Mouse (Mus musculus) forebrain, embryonic 16.5 days (tissue): Measurements from ENCODE around the gene Nckap5. TPM values are rescaled to one million over a fixed set of nuclear protein-coding genes. Genes with fewer than 3 reads are reported as not detected.

Experiments used
- ATAC-seq: fragments of 200-750 bp; cut with Nextera tagmentation; 2 replicates; pipeline ENCODE4 v1.8.0; 2017; ENCODE audit warnings: mild to moderate bottlenecking, moderate library complexity
- H3K27ac ChIP-seq: fragments of 300-500 bp; sonication (generic); 2 replicates; pipeline ENCODE4 v1.5.1; 2014; ENCODE audit warnings: low read length, control low read depth
- H3K27me3 ChIP-seq: fragments of 300-500 bp; sonication (generic); replicated peaks from 2 replicates; pipeline ENCODE4 v1.6.1; 2014; ENCODE audit warnings: low read length; ENCODE audit not compliant: control insufficient read depth, insufficient read depth
- H3K36me3 ChIP-seq: fragments of 300-500 bp; sonication (generic); 2 replicates; pipeline ENCODE4 v1.6.1; 2014; ENCODE audit not compliant: control insufficient read depth, insufficient read depth
- H3K4me1 ChIP-seq: fragments of 300-500 bp; sonication (generic); replicated peaks from 2 replicates; pipeline ENCODE4 v1.6.1; 2014; ENCODE audit warnings: low read length; ENCODE audit not compliant: control insufficient read depth, insufficient read depth
- H3K4me2 ChIP-seq: fragments of 300-500 bp; sonication (generic); 2 replicates; pipeline ENCODE4 v1.6.1; 2014; ENCODE audit warnings: mild to moderate bottlenecking, low read length, control low read depth
- H3K4me3 ChIP-seq: fragments of 300-500 bp; sonication (generic); replicated peaks from 2 replicates; pipeline ENCODE4 v1.5.1; 2014; ENCODE audit warnings: mild to moderate bottlenecking, low read length, control low read depth
- H3K9ac ChIP-seq: fragments of 300-500 bp; sonication (generic); replicated peaks from 2 replicates; pipeline ENCODE4 v1.6.1; 2014; ENCODE audit warnings: low read depth, low read length, control low read depth
- H3K9me3 ChIP-seq: fragments of 300-500 bp; sonication (generic); 2 replicates; pipeline ENCODE4 v1.6.1; 2016; ENCODE audit warnings: low read length; ENCODE audit not compliant: control insufficient read depth
- WGBS: fragments of 180-500 bp; shearing (Covaris S2); extraction: QIAGEN DNeasy Blood & Tissue Kit; methylation state at CpG from one replicate; pipeline ENCODE4 v1.1.7; 2014; 5-methylcytosine and 5-hydroxymethylcytosine counted together
- polyA plus RNA-seq: library from polyadenylated mRNA; unstranded; fragments of >200 nt; fragmentation: Nextera tagmentation; extraction: Ambion mirVana; gene quantifications from 2 replicates; pipeline ENCODE4 v1.2.1, GENCODE M21; 2015

The Nckap5 gene
- polyA plus RNA-seq, 1 experiment from 2014 or later, result 27.2 TPM

DNA sequence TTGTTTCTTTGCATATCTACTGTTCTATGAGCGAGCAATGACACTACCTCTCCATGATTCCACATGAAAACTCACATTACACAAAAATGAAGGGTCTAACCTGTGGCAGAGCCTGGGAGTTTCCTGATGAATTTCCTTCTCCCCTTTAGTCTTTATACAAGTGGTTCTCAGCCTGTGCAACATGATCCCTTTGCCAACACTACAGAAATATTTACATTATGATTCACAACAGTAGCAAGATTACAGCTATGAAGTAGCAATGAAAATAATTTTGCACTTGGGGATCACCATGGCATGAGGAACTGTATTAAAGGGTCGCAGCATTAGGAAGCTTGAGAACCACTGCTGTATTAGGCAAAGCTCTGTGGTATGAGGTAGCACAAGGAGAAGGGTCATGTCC, 191.1 kb downstream of the Nckap5 start:
- ATAC-seq, result no peak
- Histone ChIP-seq H3K9me3 (no peaks in the 10 kb centered on the region), H3K4me2 (no peak overlapping the region), H3K4me3 (no peak overlapping the region), H3K27ac (no peak overlapping the region), H3K36me3 (no peaks in the 10 kb centered on the region), H3K4me1 (no peaks in the 10 kb centered on the region), H3K9ac (no peak overlapping the region), H3K27me3 (no peaks in the 10 kb centered on the region)
- 96% methylated on average over 2 of the region's 2 CpGs for WGBS

GRCm38 (mm10) chr1:126637515-126637914, 193.1 kb downstream of the Nckap5 start:
- 94% methylated on average over 1 of the region's 1 CpGs for WGBS

GRCm38 (mm10) chr1:126626206-126626605, 204.4 kb downstream of the Nckap5 start:
- Histone ChIP-seq H3K4me1 (no peaks in the 10 kb centered on the region), H3K9me3 (no peaks in the 10 kb centered on the region), H3K9ac (no peak overlapping the region), H3K4me2 (no peak overlapping the region), H3K36me3 (no peaks in the 10 kb centered on the region), H3K27me3 (no peaks in the 10 kb centered on the region), H3K27ac (no peak overlapping the region), H3K4me3 (no peak overlapping the region)
- ATAC-seq, result no peak
- WGBS, result 78% methylated on average over 3 of the region's 3 CpGs

More at GRCm38 (mm10) chr1:126637515-126637914, 193.1 kb downstream of the Nckap5 start:
- no peaks in the 10 kb centered on the region for H3K9me3 ChIP-seq
- no peak overlapping the region for H3K9ac ChIP-seq
- no peaks in the 10 kb centered on the region for H3K36me3 ChIP-seq
- ATAC-seq, result no peak
- H3K27me3 ChIP-seq, result no peaks in the 10 kb centered on the region
- H3K4me3 ChIP-seq, result no peak overlapping the region
- no peaks in the 10 kb centered on the region for H3K4me1 ChIP-seq
- H3K4me2 ChIP-seq, result no peak overlapping the region
- H3K27ac ChIP-seq, result no peak overlapping the region

GRCm38 (mm10) chr1:126622036-126622435, 208.6 kb downstream of the Nckap5 start:
- H3K36me3 ChIP-seq, result no peaks in the 10 kb centered on the region
- no peak overlapping the region for H3K4me2 ChIP-seq
- WGBS, result 74% methylated on average over 4 of the region's 4 CpGs
- no peak for ATAC-seq
- no peaks in the 10 kb centered on the region for H3K4me1 ChIP-seq
- no peak overlapping the region for H3K27ac ChIP-seq
- H3K27me3 ChIP-seq, result no peaks in the 10 kb centered on the region
- no peak overlapping the region for H3K9ac ChIP-seq
- H3K4me3 ChIP-seq, result no peak overlapping the region
- H3K9me3 ChIP-seq, result no peaks in the 10 kb centered on the region

DNA sequence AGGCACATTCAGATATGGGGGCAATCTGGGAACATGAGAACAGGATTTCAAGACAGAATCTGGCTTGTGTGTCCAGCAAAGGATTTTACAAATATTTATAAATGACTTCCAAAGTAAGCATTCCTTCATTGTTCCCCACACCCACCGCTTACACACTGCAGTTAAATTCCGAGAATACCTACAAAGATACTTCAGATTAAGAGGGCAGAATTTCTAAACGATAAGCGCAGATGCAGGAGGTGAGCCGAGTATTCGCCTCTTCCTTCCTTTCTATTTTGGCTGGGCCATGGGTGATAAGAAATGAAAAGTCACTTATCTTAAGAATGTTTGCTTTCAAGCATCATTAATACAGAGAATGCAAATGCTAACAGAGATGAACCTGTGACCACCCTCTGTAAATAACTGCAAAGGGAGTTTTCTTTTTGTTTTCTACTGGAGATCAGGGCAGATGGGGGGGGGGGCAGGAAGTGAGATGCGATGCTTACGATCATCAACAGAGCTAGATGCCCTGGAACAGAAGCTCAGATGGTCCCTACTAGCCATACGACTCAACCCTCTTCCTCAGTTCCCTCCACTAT, 213.0 kb downstream of the Nckap5 start:
- no peaks in the 10 kb centered on the region for H3K36me3 ChIP-seq
- ATAC-seq, result no peak
- 92% methylated on average over 9 of the region's 9 CpGs for WGBS

DNA sequence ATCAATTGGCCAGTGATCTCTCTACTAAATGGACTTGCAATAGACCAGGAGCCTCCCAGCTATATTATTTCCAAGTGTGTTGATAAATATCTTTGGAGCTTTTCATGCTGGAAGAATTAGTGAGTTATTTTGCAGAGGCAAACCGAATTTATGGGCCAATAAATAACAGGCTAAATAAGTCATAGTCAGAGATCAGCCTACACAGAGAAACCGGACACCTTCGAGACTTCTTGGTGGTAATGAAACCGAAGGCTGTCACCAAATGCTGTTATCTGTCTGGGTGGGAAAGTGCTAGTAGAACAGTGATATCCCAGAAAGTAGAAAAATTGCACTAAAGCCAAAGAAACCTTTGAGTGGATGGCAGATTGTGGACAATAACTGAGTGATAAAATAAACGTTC, 213.6 kb downstream of the Nckap5 start:
- WGBS, result 86% methylated on average over 5 of the region's 5 CpGs

More for the DNA sequence above, 213.0 kb downstream of the Nckap5 start:
- Histone ChIP-seq H3K4me1 (no peaks in the 10 kb centered on the region), H3K9ac (no peak overlapping the region), H3K9me3 (no peaks in the 10 kb centered on the region), H3K4me3 (no peak overlapping the region), H3K27me3 (no peaks in the 10 kb centered on the region), H3K4me2 (no peak overlapping the region), H3K27ac (no peak overlapping the region)

DNA sequence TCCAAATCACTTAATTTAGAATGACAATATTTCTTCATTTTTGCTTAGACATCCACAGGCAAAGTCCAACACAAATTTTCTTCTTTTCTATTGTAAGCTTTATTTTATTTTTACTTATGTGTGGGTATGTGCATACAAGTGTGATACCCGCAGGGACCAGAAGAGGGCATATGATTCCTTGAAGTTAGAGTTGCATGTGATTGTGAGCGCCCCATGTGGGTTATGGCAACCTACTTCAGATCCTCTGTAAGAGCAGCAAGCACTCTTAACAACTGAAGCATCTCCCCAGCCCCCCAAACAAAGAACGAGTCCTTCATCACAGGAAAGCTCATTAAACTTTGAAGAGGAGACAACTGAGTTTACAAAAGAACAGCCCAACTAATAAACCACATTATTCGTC, 217.7 kb downstream of the Nckap5 start:
- no peaks in the 10 kb centered on the region for H3K4me1 ChIP-seq
- no peak overlapping the region for H3K4me2 ChIP-seq
- H3K36me3 ChIP-seq, result no peaks in the 10 kb centered on the region
- H3K9ac ChIP-seq, result no peak overlapping the region
- ATAC-seq, result no peak
- H3K27ac ChIP-seq, result no peak overlapping the region
- WGBS, result 69% methylated on average over 4 of the region's 4 CpGs
- no peak overlapping the region for H3K4me3 ChIP-seq
- no peaks in the 10 kb centered on the region for H3K9me3 ChIP-seq
- H3K27me3 ChIP-seq, result no peaks in the 10 kb centered on the region

More for the DNA sequence above, 213.6 kb downstream of the Nckap5 start:
- Histone ChIP-seq H3K4me1 (no peaks in the 10 kb centered on the region), H3K4me2 (no peak overlapping the region), H3K27ac (no peak overlapping the region), H3K9ac (no peak overlapping the region), H3K4me3 (no peak overlapping the region), H3K27me3 (no peaks in the 10 kb centered on the region), H3K36me3 (no peaks in the 10 kb centered on the region), H3K9me3 (no peaks in the 10 kb centered on the region)
- no peak for ATAC-seq

GRCm38 (mm10) chr1:126608586-126608985, 222.0 kb downstream of the Nckap5 start:
- ATAC-seq, result no peak
- no peaks in the 10 kb centered on the region for H3K36me3 ChIP-seq
- no peaks in the 10 kb centered on the region for H3K27me3 ChIP-seq
- no peak overlapping the region for H3K4me2 ChIP-seq
- no peak overlapping the region for H3K4me3 ChIP-seq
- no peak overlapping the region for H3K27ac ChIP-seq
- peaks cover 17% of the 10 kb centered on the region for H3K4me1 ChIP-seq
- WGBS, result 86% methylated on average over 4 of the region's 4 CpGs
- no peaks in the 10 kb centered on the region for H3K9me3 ChIP-seq
- H3K9ac ChIP-seq, result no peak overlapping the region

- Histone ChIP-seq H3K36me3 (no peaks in the 10 kb centered on the region), H3K9me3 (no peaks in the 10 kb centered on the region), H3K9ac (no peak overlapping the region), H3K27ac (peak overlapping the region; percentile 18; the same call in 1 of the 2 replicates), H3K4me3 (no peak overlapping the region), H3K4me2 (no peak overlapping the region; the same call in 1 of the 2 replicates), H3K4me1 (peaks cover 17% of the 10 kb centered on the region), H3K27me3 (no peaks in the 10 kb centered on the region)
- 40% methylated on average over 14 of the region's 14 CpGs for WGBS
- ATAC-seq, result peak; percentile 81
These were observed 224.2 kb downstream of the Nckap5 start for GRCm38 (mm10) chr1:126606189-126607080.
